Mouse (Mus musculus): Measurements from ENCODE around the gene Majin. TPM values are rescaled to one million over a fixed set of nuclear protein-coding genes. Genes with fewer than 3 reads are reported as not detected.
A peak's percentile ranks its signal among the peaks of the same experiment; 100 is the strongest.

Gene Majin
- polyA plus RNA-seq, 1 experiment: not detected

Small RNA genes lying within 50 kb of the gene (microRNA-seq; reads per million reads assigned to microRNA genes)
- gene Mir192 (ENCODE audit: borderline microRNAs expressed): 77.8 reads per million, percentile 72 among the genes with 10 or more reads in this experiment
- gene Mir194-2 (ENCODE audit: borderline microRNAs expressed): 37.5 reads per million, percentile 68 among the genes with 10 or more reads in this experiment

Other genes with a start within 250 kb of the Majin start
- gene Pola2, start 220.2 kb upstream of the Majin start, polyA plus RNA-seq (2012; fragmentation: generic; extraction: Trizol): 45.1 TPM
- not detected for gene Slc22a20, start 198.2 kb upstream of the Majin start, polyA plus RNA-seq (2012; fragmentation: generic; extraction: Trizol)
- 36.9 TPM for gene Capn1, start 168.5 kb upstream of the Majin start, polyA plus RNA-seq (2012; fragmentation: generic; extraction: Trizol)
- 18.7 TPM for gene Syvn1, start 137.8 kb upstream of the Majin start, polyA plus RNA-seq (2012; fragmentation: generic; extraction: Trizol)
- gene Mrpl49, start 126.6 kb upstream of the Majin start, polyA plus RNA-seq (2012; fragmentation: generic; extraction: Trizol): 60.0 TPM
- 2,541 TPM for gene Fau, start 126.5 kb upstream of the Majin start, polyA plus RNA-seq (2012; fragmentation: generic; extraction: Trizol)
- gene Znhit2, start 123.2 kb upstream of the Majin start, polyA plus RNA-seq (2012; fragmentation: generic; extraction: Trizol): 49.8 TPM
- gene Tm7sf2, start 116.0 kb upstream of the Majin start, polyA plus RNA-seq (2012; fragmentation: generic; extraction: Trizol): 14.7 TPM
- 55.2 TPM for gene Vps51, start 107.2 kb upstream of the Majin start, polyA plus RNA-seq (2012; fragmentation: generic; extraction: Trizol)
- not detected for gene Tmem262, start 104.4 kb upstream of the Majin start, polyA plus RNA-seq (2012; fragmentation: generic; extraction: Trizol)
- 0.44 TPM for gene Gm28374, start 102.1 kb upstream of the Majin start, polyA plus RNA-seq (2012; fragmentation: generic; extraction: Trizol)
- 59.7 TPM for gene Zfpl1, start 99.4 kb upstream of the Majin start, polyA plus RNA-seq (2012; fragmentation: generic; extraction: Trizol)
- gene Cdca5, start 99.4 kb upstream of the Majin start, polyA plus RNA-seq (2012; fragmentation: generic; extraction: Trizol): 33.0 TPM
- gene AC131692.1, start 90.0 kb upstream of the Majin start, polyA plus RNA-seq (2012; fragmentation: generic; extraction: Trizol): 0.36 TPM
- 0.16 TPM for gene Naaladl1, start 78.6 kb upstream of the Majin start, polyA plus RNA-seq (2012; fragmentation: generic; extraction: Trizol)
- 44.7 TPM for gene Sac3d1, start 65.7 kb upstream of the Majin start, polyA plus RNA-seq (2012; fragmentation: generic; extraction: Trizol)
- gene Snx15, start 56.1 kb upstream of the Majin start, polyA plus RNA-seq (2012; fragmentation: generic; extraction: Trizol): 22.7 TPM
- gene Batf2, start 43.4 kb upstream of the Majin start, polyA plus RNA-seq (2012; fragmentation: generic; extraction: Trizol): 0.04 TPM
- 78.3 TPM for gene Arl2, start 42.8 kb upstream of the Majin start, polyA plus RNA-seq (2012; fragmentation: generic; extraction: Trizol)
- 0.13 TPM for gene Gpha2, start 42.0 kb downstream of the Majin start, polyA plus RNA-seq (2012; fragmentation: generic; extraction: Trizol)
- 25.3 TPM for gene Ppp2r5b, start 51.5 kb downstream of the Majin start, polyA plus RNA-seq (2012; fragmentation: generic; extraction: Trizol)
- 10.3 TPM for gene Atg2a, start 57.3 kb downstream of the Majin start, polyA plus RNA-seq (2012; fragmentation: generic; extraction: Trizol)
- 219 TPM for gene Ehd1, start 92.3 kb downstream of the Majin start, polyA plus RNA-seq (2012; fragmentation: generic; extraction: Trizol)
- gene Cdc42bpg, start 122.1 kb downstream of the Majin start, polyA plus RNA-seq (2012; fragmentation: generic; extraction: Trizol): 7.2 TPM
- 51.0 TPM for gene Men1, start 150.6 kb downstream of the Majin start, polyA plus RNA-seq (2012; fragmentation: generic; extraction: Trizol)
- 10.2 TPM for gene Map4k2, start 156.7 kb downstream of the Majin start, polyA plus RNA-seq (2012; fragmentation: generic; extraction: Trizol)
- gene Sf1, start 179.3 kb downstream of the Majin start, polyA plus RNA-seq (2012; fragmentation: generic; extraction: Trizol): 138 TPM
- 1.2 TPM for gene Pygm, start 200.0 kb downstream of the Majin start, polyA plus RNA-seq (2012; fragmentation: generic; extraction: Trizol)
- gene Rasgrp2, start 215.0 kb downstream of the Majin start, polyA plus RNA-seq (2012; fragmentation: generic; extraction: Trizol): 0.71 TPM
- gene Nrxn2, start 234.3 kb downstream of the Majin start, polyA plus RNA-seq (2012; fragmentation: generic; extraction: Trizol): 0.09 TPM

All from C2C12 (cell line).